Mouse (Mus musculus): ENCODE results near the gene Tmem81. TPM values are rescaled to one million over a fixed set of nuclear protein-coding genes. Genes with fewer than 3 reads are reported as not detected.
A peak's percentile ranks its signal among the peaks of the same experiment; 100 is the strongest.

Gene Tmem81
- total and polyA plus RNA-seq, 2 experiments from 2014 or later, result 0.38 to 0.81 TPM

DNA sequence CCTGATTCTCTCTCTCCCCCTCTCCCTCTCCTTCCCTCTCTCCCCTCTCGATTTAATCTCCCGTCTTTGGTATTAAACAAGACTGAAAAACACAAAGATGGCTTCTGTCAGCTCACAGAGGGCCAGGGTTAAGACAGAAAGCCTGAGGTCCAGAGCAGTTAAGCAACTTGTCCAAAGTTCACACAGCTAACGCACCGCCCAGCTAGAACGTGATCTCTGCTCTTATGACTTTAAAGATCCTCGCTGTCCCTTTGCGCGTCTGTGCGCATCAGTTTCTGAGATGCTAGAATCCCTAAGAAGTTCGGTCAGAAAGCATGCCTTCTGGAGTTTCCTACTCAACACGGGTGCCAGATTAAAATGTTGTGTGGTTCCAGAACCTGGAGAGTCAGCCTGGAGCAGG is 13.7 kb downstream of the Tmem81 start:
- WGBS, result 87% methylated on average over 11 of the region's 11 CpGs
- no peak for ATAC-seq (ENCODE audit: low FRiP score)
- no peaks in the 10 kb centered on the region for H3K27me3 ChIP-seq (ENCODE audit: insufficient read depth, low read length)

DNA sequence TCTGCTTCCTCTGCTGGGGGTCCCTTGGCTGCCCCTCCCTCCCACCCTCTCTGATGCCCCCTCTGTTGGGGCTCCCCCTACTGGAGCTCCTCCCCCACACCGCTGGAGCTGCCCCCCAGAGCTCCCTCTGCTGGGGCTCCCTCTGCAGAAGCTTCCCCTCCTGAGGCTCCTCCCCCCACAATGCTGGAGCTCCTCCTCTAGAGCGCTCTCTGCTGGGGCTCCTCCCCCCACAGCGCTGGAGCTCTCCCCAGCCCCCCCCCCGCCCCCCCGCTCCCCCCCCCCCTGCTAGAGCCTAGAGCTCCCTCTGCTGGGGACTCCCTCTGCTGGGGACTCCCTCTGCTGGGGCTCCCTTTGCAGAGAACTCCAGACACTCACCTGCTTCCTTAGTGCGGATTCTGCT is 14.7 kb downstream of the Tmem81 start:
- no peaks in the 10 kb centered on the region for H3K9me3 ChIP-seq (ENCODE audit: low read length)
- H3K4me1 ChIP-seq (ENCODE audit: insufficient read depth, low read length), result no peaks in the 10 kb centered on the region
- TF ChIP-seq CTCF (IDR thresholded peaks at IDR 0.05), result peak; percentile 53
- H3K4me2 ChIP-seq (ENCODE audit: low read depth, low read length, poor library complexity, severe bottlenecking), result no peak overlapping the region
- no peaks in the 10 kb centered on the region for H3K27me3 ChIP-seq (ENCODE audit: insufficient read depth, low read length)
- peak; percentile 21; the same call in 1 of the 2 replicates for ATAC-seq (ENCODE audit: low FRiP score)
- peak; percentile 65 for DNase-seq (ENCODE audit: low spot score)
- H3K36me3 ChIP-seq (ENCODE audit: insufficient read depth, low read length), result peaks cover 55% of the 10 kb centered on the region
- H3K9ac ChIP-seq (replicated peaks; ENCODE audit: low read length, poor library complexity, severe bottlenecking), result no peak overlapping the region
- H3K4me3 ChIP-seq (ENCODE audit: low read depth, low read length), result no peak overlapping the region
- 26% methylated on average over 3 of the region's 6 CpGs for WGBS
- H3K27ac ChIP-seq (ENCODE audit: low read depth, low read length), result no peak overlapping the region

More for the DNA sequence above, 13.7 kb downstream of the Tmem81 start:
- Histone ChIP-seq H3K4me3 (ENCODE audit: low read depth, low read length) (no peak overlapping the region), H3K4me2 (ENCODE audit: low read depth, low read length, poor library complexity, severe bottlenecking) (no peak overlapping the region), H3K27ac (ENCODE audit: low read depth, low read length) (no peak overlapping the region), H3K4me1 (ENCODE audit: insufficient read depth, low read length) (no peaks in the 10 kb centered on the region), H3K36me3 (ENCODE audit: insufficient read depth, low read length) (peaks cover 59% of the 10 kb centered on the region), H3K9ac (replicated peaks; ENCODE audit: low read length, poor library complexity, severe bottlenecking) (no peak overlapping the region), H3K9me3 (ENCODE audit: low read length) (no peaks in the 10 kb centered on the region)
- DNase-seq (ENCODE audit: low spot score), result no peak
- TF ChIP-seq CTCF (IDR thresholded peaks at IDR 0.05), result no peak

DNA sequence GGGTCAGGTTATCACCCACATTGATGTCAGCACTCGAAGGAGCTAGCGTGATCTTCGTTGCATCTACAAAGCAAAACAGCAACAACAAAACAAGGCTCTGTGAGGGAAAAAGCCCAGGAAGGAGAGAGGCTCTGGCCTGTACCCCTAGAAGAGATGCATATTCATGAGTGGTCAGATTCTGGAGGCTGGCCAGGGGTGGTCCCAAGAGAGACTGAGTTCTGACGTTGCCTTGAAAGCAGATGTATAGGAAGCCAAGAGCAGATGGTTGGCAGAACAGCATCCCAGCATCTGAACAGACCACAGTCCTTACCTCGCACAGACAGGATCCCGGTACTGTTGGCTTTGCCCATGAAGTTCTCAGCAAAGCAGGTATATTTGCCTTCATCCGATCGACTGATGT is 17.0 kb downstream of the Tmem81 start:
- ATAC-seq (ENCODE audit: low FRiP score), result no peak
- Histone ChIP-seq H3K9ac (replicated peaks; ENCODE audit: low read length, poor library complexity, severe bottlenecking) (no peak overlapping the region), H3K27ac (ENCODE audit: low read depth, low read length) (no peak overlapping the region), H3K9me3 (ENCODE audit: low read length) (no peaks in the 10 kb centered on the region), H3K4me2 (ENCODE audit: low read depth, low read length, poor library complexity, severe bottlenecking) (no peak overlapping the region), H3K4me3 (ENCODE audit: low read depth, low read length) (no peak overlapping the region), H3K27me3 (ENCODE audit: insufficient read depth, low read length) (no peaks in the 10 kb centered on the region), H3K4me1 (ENCODE audit: insufficient read depth, low read length) (no peaks in the 10 kb centered on the region), H3K36me3 (ENCODE audit: insufficient read depth, low read length) (peaks cover 56% of the 10 kb centered on the region)
- peak; percentile 50 for DNase-seq (ENCODE audit: low spot score)
- TF ChIP-seq CTCF (IDR thresholded peaks at IDR 0.05), result no peak
- WGBS, result 79% methylated on average over 8 of the region's 8 CpGs

DNA sequence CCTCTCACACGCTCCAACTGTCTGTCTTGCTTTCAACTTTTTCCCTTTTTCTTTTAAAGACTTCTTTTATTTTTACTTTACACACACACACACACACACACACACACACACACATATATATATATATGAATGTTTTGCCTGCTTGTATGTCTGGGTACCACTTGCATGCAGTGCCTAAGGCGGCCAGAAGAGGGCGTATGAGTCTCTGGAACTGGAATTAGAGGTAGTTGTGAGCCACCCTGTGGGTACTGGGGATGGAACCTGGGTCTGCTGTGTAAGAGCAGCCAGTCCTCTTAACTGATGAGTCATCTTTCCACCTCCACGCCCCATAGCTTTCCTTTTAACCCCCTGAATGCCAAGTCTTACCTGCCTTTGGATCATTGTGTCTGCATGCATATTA is 17.9 kb downstream of the Tmem81 start:
- peak; percentile 72 for TF ChIP-seq CTCF (IDR thresholded peaks at IDR 0.05)
- no peak overlapping the region for H3K4me2 ChIP-seq (ENCODE audit: low read depth, low read length, poor library complexity, severe bottlenecking)
- H3K27ac ChIP-seq (ENCODE audit: low read depth, low read length), result no peak overlapping the region
- no peak overlapping the region for H3K4me3 ChIP-seq (ENCODE audit: low read depth, low read length)
- H3K4me1 ChIP-seq (ENCODE audit: insufficient read depth, low read length), result no peaks in the 10 kb centered on the region
- no peaks in the 10 kb centered on the region for H3K27me3 ChIP-seq (ENCODE audit: insufficient read depth, low read length)
- no peak overlapping the region for H3K9ac ChIP-seq (replicated peaks; ENCODE audit: low read length, poor library complexity, severe bottlenecking)
- ATAC-seq (ENCODE audit: low FRiP score) (no peak), DNase-seq (ENCODE audit: low spot score) (no peak)
- no peaks in the 10 kb centered on the region for H3K9me3 ChIP-seq (ENCODE audit: low read length)
- 39% methylated on average over 4 of the region's 4 CpGs for WGBS
- H3K36me3 ChIP-seq (ENCODE audit: insufficient read depth, low read length), result peaks cover 54% of the 10 kb centered on the region

DNA sequence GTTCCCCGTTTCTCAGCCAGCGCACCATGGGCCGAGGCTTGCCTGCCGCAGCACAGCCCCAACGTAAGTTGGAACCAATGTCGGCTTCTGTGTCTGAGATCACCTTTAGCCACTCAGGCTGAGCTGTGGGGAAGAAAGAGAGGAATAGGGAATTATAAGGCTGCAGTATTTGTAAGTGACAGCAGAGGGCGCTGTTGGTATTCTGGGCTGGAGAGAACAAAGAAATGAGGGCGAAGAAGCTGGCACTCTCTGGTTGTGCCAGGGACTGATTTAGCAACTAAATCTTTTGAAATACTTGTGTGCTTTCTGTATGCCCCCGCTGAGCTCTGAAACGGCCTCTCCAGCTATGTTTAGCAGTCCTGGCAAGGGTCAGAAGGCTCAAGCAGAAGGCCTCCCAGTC is 19.8 kb downstream of the Tmem81 start:
- WGBS, result 7% methylated on average over 10 of the region's 10 CpGs
- peak overlapping the region; percentile 50 for H3K9ac ChIP-seq (replicated peaks; ENCODE audit: low read length, poor library complexity, severe bottlenecking)
- H3K27ac ChIP-seq (ENCODE audit: low read depth, low read length), result peak overlapping the region; percentile 72
- H3K4me1 ChIP-seq (ENCODE audit: insufficient read depth, low read length), result 0 out of 2 replicates have a peak, but pooled peaks cover 2% of the 10 kb centered on the region
- ATAC-seq (ENCODE audit: low FRiP score) (peak; percentile 59), DNase-seq (ENCODE audit: low spot score) (peak; percentile 90)
- H3K27me3 ChIP-seq (ENCODE audit: insufficient read depth, low read length), result no peaks in the 10 kb centered on the region
- peak; percentile 97 for TF ChIP-seq CTCF (IDR thresholded peaks at IDR 0.05)
- H3K4me2 ChIP-seq (ENCODE audit: low read depth, low read length, poor library complexity, severe bottlenecking), result no peak overlapping the region
- H3K36me3 ChIP-seq (ENCODE audit: insufficient read depth, low read length), result peaks cover 41% of the 10 kb centered on the region
- no peak overlapping the region for H3K4me3 ChIP-seq (ENCODE audit: low read depth, low read length)
- H3K9me3 ChIP-seq (ENCODE audit: low read length), result no peaks in the 10 kb centered on the region

DNA sequence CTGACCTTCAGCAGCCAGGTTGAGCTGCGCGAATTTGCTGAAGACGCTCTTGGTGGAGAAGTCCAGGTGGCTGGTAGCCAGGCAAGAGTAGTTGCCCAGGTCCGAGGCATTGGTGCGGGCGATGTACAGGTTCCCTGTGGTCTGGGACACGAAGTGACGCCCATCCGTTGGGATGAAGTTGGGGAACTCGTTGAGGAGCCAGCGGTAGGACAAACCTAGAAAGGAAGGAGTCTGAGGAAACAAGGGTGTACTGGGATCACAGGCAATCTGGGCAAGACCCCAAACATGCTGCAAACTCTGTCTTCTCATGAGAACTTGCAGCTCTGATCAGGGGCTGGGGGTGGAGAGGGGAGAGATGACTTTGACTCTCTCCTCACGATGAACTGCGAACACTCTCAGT is 22.0 kb downstream of the Tmem81 start:
- Histone ChIP-seq H3K4me1 (ENCODE audit: insufficient read depth, low read length) (0 out of 2 replicates have a peak, but pooled peaks cover 4% of the 10 kb centered on the region), H3K4me2 (ENCODE audit: low read depth, low read length, poor library complexity, severe bottlenecking) (no peak overlapping the region), H3K4me3 (ENCODE audit: low read depth, low read length) (no peak overlapping the region), H3K27me3 (ENCODE audit: insufficient read depth, low read length) (no peaks in the 10 kb centered on the region), H3K9me3 (ENCODE audit: low read length) (no peaks in the 10 kb centered on the region), H3K27ac (ENCODE audit: low read depth, low read length) (no peak overlapping the region), H3K36me3 (ENCODE audit: insufficient read depth, low read length) (peaks cover 28% of the 10 kb centered on the region), H3K9ac (replicated peaks; ENCODE audit: low read length, poor library complexity, severe bottlenecking) (no peak overlapping the region)
- 96% methylated on average over 13 of the region's 13 CpGs for WGBS
- ATAC-seq (ENCODE audit: low FRiP score), result no peak
- TF ChIP-seq CTCF (IDR thresholded peaks at IDR 0.05), result no peak
- no peak for DNase-seq (ENCODE audit: low spot score)
